Mouse (Mus musculus): ENCODE data around the gene A3galt2. TPM values are rescaled to one million over a fixed set of nuclear protein-coding genes. Genes with fewer than 3 reads are reported as not detected.

Gene A3galt2
- polyA plus RNA-seq, 1 experiment: 0.13 TPM

GRCm38 (mm10) chr4:128727721-128728430 lies 27.3 kb upstream of the A3galt2 start:
- no peaks in the 10 kb centered on the region for H3K27me3 ChIP-seq (ENCODE audit: control insufficient read depth, insufficient read depth, insufficient read length)
- H3K36me3 ChIP-seq (ENCODE audit: control insufficient read depth, insufficient read depth): no peaks in the 10 kb centered on the region
- H3K4me2 ChIP-seq (ENCODE audit: low read depth): peak overlapping the region; percentile 90
- H3K79me2 ChIP-seq (ENCODE audit: control insufficient read depth, insufficient read depth): peaks cover 52% of the 10 kb centered on the region
- peak overlapping the region; percentile 93 for H3ac ChIP-seq (ENCODE audit: control insufficient read depth, insufficient read length)
- no peak for TF ChIP-seq MAX (IDR thresholded peaks at IDR 0.05; ENCODE audit: low read depth)
- TF ChIP-seq USF1 (IDR thresholded peaks at IDR 0.05; ENCODE audit: low read depth): no peak
- no peak for TF ChIP-seq TCF12 (IDR thresholded peaks at IDR 0.05; ENCODE audit: insufficient read depth, poor library complexity, severe bottlenecking)
- peak; percentile 6 for TF ChIP-seq POLR2A (IDR thresholded peaks at IDR 0.05; ENCODE audit: insufficient read length, low read depth)
- no peak for TF ChIP-seq MYOD1 (IDR thresholded peaks at IDR 0.05; ENCODE audit: control insufficient read depth in 1 of 3, insufficient read length in 2 of 3, low read depth in 2 of 3)
- TF ChIP-seq CEBPB (IDR thresholded peaks at IDR 0.05; ENCODE audit: insufficient read depth, poor library complexity, severe bottlenecking): no peak
- TF ChIP-seq E2F4 (IDR thresholded peaks at IDR 0.05; ENCODE audit: insufficient read depth): no peak
- TF ChIP-seq MYOG (IDR thresholded peaks at IDR 0.05; ENCODE audit: control insufficient read depth in 1 of 3, insufficient read depth in 1 of 3, insufficient read length in 2 of 3, low read depth in 2 of 3): no peak
- TF ChIP-seq TCF3 (IDR thresholded peaks at IDR 0.05; ENCODE audit: insufficient read length, low read depth): no peak
- H3K4me3 ChIP-seq: peak overlapping the region; percentile 86

GRCm38 (mm10) chr4:128728431-128728851 lies 26.7 kb upstream of the A3galt2 start:
- TF ChIP-seq E2F4 (IDR thresholded peaks at IDR 0.05; ENCODE audit: insufficient read depth): no peak
- TF ChIP-seq REST (IDR thresholded peaks at IDR 0.05; ENCODE audit: insufficient read depth, insufficient read length): no peak
- TF ChIP-seq USF1 (IDR thresholded peaks at IDR 0.05; ENCODE audit: low read depth): no peak
- no peak for TF ChIP-seq MYOG (IDR thresholded peaks at IDR 0.05; ENCODE audit: control insufficient read depth in 1 of 3, insufficient read depth in 1 of 3, insufficient read length in 2 of 3, low read depth in 2 of 3)
- no peak for TF ChIP-seq MYOD1 (IDR thresholded peaks at IDR 0.05; ENCODE audit: control insufficient read depth in 1 of 3, insufficient read length in 2 of 3, low read depth in 2 of 3)
- no peak for TF ChIP-seq SRF (IDR thresholded peaks at IDR 0.05; ENCODE audit: control insufficient read depth, insufficient read length, low read depth)
- no peak for TF ChIP-seq POLR2AphosphoS2 (IDR thresholded peaks at IDR 0.05; ENCODE audit: insufficient read length, low read depth)
- no peak for TF ChIP-seq TCF12 (IDR thresholded peaks at IDR 0.05; ENCODE audit: insufficient read depth, poor library complexity, severe bottlenecking)
- H3K79me2 ChIP-seq (ENCODE audit: control insufficient read depth, insufficient read depth): peaks cover 57% of the 10 kb centered on the region
- H3K36me3 ChIP-seq (ENCODE audit: control insufficient read depth, insufficient read depth): no peaks in the 10 kb centered on the region
- peak overlapping the region; percentile 86 for H3K4me3 ChIP-seq
- H3ac ChIP-seq (ENCODE audit: control insufficient read depth, insufficient read length): peak overlapping the region; percentile 93
- no peaks in the 10 kb centered on the region for H3K27me3 ChIP-seq (ENCODE audit: control insufficient read depth, insufficient read depth, insufficient read length)
- peak overlapping the region; percentile 90 for H3K4me2 ChIP-seq (ENCODE audit: low read depth)

- Histone ChIP-seq H3K36me3 (ENCODE audit: control insufficient read depth, insufficient read depth) (no peaks in the 10 kb centered on the region), H3K4me2 (ENCODE audit: low read depth) (peak overlapping the region; percentile 90), H3K79me2 (ENCODE audit: control insufficient read depth, insufficient read depth) (peaks cover 65% of the 10 kb centered on the region), H3ac (ENCODE audit: control insufficient read depth, insufficient read length) (peak overlapping the region; percentile 93), H3K27me3 (ENCODE audit: control insufficient read depth, insufficient read depth, insufficient read length) (no peaks in the 10 kb centered on the region), H3K4me3 (peak overlapping the region; percentile 86)
- no peak for TF ChIP-seq SRF (IDR thresholded peaks at IDR 0.05; ENCODE audit: control insufficient read depth, insufficient read length, low read depth)
- peak; percentile 67 for TF ChIP-seq POLR2AphosphoS2 (IDR thresholded peaks at IDR 0.05; ENCODE audit: insufficient read length, low read depth)
- TF ChIP-seq POLR2A (IDR thresholded peaks at IDR 0.05; ENCODE audit: insufficient read length, low read depth): peak; percentile 27
Observed at GRCm38 (mm10) chr4:128729033-128729708, 26.0 kb upstream of the A3galt2 start.

- Histone ChIP-seq H3K4me2 (ENCODE audit: low read depth) (peak overlapping the region; percentile 90), H3K27me3 (ENCODE audit: control insufficient read depth, insufficient read depth, insufficient read length) (no peaks in the 10 kb centered on the region), H3K79me2 (ENCODE audit: control insufficient read depth, insufficient read depth) (peaks cover 70% of the 10 kb centered on the region), H3ac (ENCODE audit: control insufficient read depth, insufficient read length) (peak overlapping the region; percentile 93), H3K4me3 (peak overlapping the region; percentile 86), H3K36me3 (ENCODE audit: control insufficient read depth, insufficient read depth) (no peaks in the 10 kb centered on the region)
- TF ChIP-seq TCF3 (IDR thresholded peaks at IDR 0.05; ENCODE audit: insufficient read length, low read depth): no peak
- TF ChIP-seq TCF12 (IDR thresholded peaks at IDR 0.05; ENCODE audit: insufficient read depth, poor library complexity, severe bottlenecking): no peak
- TF ChIP-seq REST (IDR thresholded peaks at IDR 0.05; ENCODE audit: insufficient read depth, insufficient read length): no peak
- TF ChIP-seq POLR2A (IDR thresholded peaks at IDR 0.05; ENCODE audit: insufficient read length, low read depth): no peak
- TF ChIP-seq E2F4 (IDR thresholded peaks at IDR 0.05; ENCODE audit: insufficient read depth): no peak
- no peak for TF ChIP-seq MAX (IDR thresholded peaks at IDR 0.05; ENCODE audit: low read depth)
- no peak for TF ChIP-seq CEBPB (IDR thresholded peaks at IDR 0.05; ENCODE audit: insufficient read depth, poor library complexity, severe bottlenecking)
- TF ChIP-seq POLR2AphosphoS2 (IDR thresholded peaks at IDR 0.05; ENCODE audit: insufficient read length, low read depth): no peak
- no peak for TF ChIP-seq USF1 (IDR thresholded peaks at IDR 0.05; ENCODE audit: low read depth)
- no peak for TF ChIP-seq SRF (IDR thresholded peaks at IDR 0.05; ENCODE audit: control insufficient read depth, insufficient read length, low read depth)
- TF ChIP-seq MYOD1 (IDR thresholded peaks at IDR 0.05; ENCODE audit: control insufficient read depth in 1 of 3, insufficient read length in 2 of 3, low read depth in 2 of 3): no peak
- TF ChIP-seq MYOG (IDR thresholded peaks at IDR 0.05; ENCODE audit: control insufficient read depth in 1 of 3, insufficient read depth in 1 of 3, insufficient read length in 2 of 3, low read depth in 2 of 3): no peak
Observed at GRCm38 (mm10) chr4:128729709-128730037, 25.5 kb upstream of the A3galt2 start.

- Histone ChIP-seq H3K79me2 (ENCODE audit: control insufficient read depth, insufficient read depth) (peaks cover 76% of the 10 kb centered on the region), H3ac (ENCODE audit: control insufficient read depth, insufficient read length) (no peak overlapping the region), H3K27me3 (ENCODE audit: control insufficient read depth, insufficient read depth, insufficient read length) (no peaks in the 10 kb centered on the region), H3K4me3 (peak overlapping the region; percentile 86), H3K4me2 (ENCODE audit: low read depth) (peak overlapping the region; percentile 90), H3K36me3 (ENCODE audit: control insufficient read depth, insufficient read depth) (no peaks in the 10 kb centered on the region)
- TF ChIP-seq USF1 (IDR thresholded peaks at IDR 0.05; ENCODE audit: low read depth) (no peak), REST (IDR thresholded peaks at IDR 0.05; ENCODE audit: insufficient read depth, insufficient read length) (no peak), MYOD1 (IDR thresholded peaks at IDR 0.05; ENCODE audit: control insufficient read depth in 1 of 3, insufficient read length in 2 of 3, low read depth in 2 of 3) (no peak), MYOG (IDR thresholded peaks at IDR 0.05; ENCODE audit: control insufficient read depth in 1 of 3, insufficient read depth in 1 of 3, insufficient read length in 2 of 3, low read depth in 2 of 3) (no peak), MAX (IDR thresholded peaks at IDR 0.05; ENCODE audit: low read depth) (no peak), TCF12 (IDR thresholded peaks at IDR 0.05; ENCODE audit: insufficient read depth, poor library complexity, severe bottlenecking) (no peak), CEBPB (IDR thresholded peaks at IDR 0.05; ENCODE audit: insufficient read depth, poor library complexity, severe bottlenecking) (no peak), SRF (IDR thresholded peaks at IDR 0.05; ENCODE audit: control insufficient read depth, insufficient read length, low read depth) (no peak)
Observed at GRCm38 (mm10) chr4:128730271-128730670, 24.9 kb upstream of the A3galt2 start.

Measured in myocyte (in vitro differentiated cells).